Mouse (Mus musculus) liver, postnatal 0 days (tissue): Measurements from ENCODE around the gene Kif5c.

Source experiments
- CTCF ChIP-seq: sonication (generic); IDR thresholded peaks from 2 replicates; pipeline ENCODE4 v1.5.1; 2016; ENCODE audit warnings: antibody characterized with exemption, low read depth
- EP300 ChIP-seq: IDR thresholded peaks from 2 replicates; pipeline ENCODE4 v1.6.1; 2016; ENCODE audit warnings: antibody characterized with exemption, low read depth, mild to moderate bottlenecking

DNA sequence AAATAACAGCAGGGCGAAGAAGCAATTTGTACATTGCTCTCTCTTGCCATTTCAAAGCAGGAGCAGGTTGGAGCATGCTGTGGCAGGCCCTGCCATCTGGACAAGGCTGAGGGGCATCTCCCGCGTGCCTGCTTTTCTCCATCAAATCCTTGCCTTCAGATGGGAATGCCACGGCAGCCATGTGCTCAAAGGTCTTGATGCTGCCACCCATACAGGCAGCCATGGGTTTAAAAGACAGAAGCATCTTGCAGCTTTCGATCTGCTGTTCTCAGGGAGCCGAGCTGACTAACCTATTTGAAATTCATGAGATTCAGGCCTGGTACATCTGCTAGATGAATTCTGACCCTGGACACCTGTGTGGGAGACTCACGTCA lies 53.4 kb downstream of the Kif5c start:
- TF ChIP-seq CTCF: no peak
- no peak for TF ChIP-seq EP300
